Mouse (Mus musculus): ENCODE measurements around the gene Trim52.
"Not testable (repeated sequence)": the region's sequence is repeated elsewhere in the genome, so short reads cannot be mapped to it uniquely, and the experiment has no call there.

- not testable (repeated sequence) for TF ChIP-seq CTCF, EP300 (IDR thresholded peaks at IDR 0.05; ENCODE audit: low read depth)
These were observed 57.9 kb downstream of the Trim52 start for GRCm38 (mm10) chr14:106163933-106164332.
